Mouse (Mus musculus) naive thymus-derived CD4-positive, alpha-beta T cell, adult 5 months (primary cell): ENCODE results near the gene Mrps11. TPM values are rescaled to one million over a fixed set of nuclear protein-coding genes. Genes with fewer than 3 reads are reported as not detected.

Experiments used
- polyA plus RNA-seq: library from polyadenylated mRNA; unstranded; fragments of 100-300 nt; shearing (Covaris generic); gene quantifications from one replicate; pipeline ENCODE4 v1.2.1, GENCODE M21; 2017

Mrps11 gene
- polyA plus RNA-seq, result 24.5 TPM

DNA sequence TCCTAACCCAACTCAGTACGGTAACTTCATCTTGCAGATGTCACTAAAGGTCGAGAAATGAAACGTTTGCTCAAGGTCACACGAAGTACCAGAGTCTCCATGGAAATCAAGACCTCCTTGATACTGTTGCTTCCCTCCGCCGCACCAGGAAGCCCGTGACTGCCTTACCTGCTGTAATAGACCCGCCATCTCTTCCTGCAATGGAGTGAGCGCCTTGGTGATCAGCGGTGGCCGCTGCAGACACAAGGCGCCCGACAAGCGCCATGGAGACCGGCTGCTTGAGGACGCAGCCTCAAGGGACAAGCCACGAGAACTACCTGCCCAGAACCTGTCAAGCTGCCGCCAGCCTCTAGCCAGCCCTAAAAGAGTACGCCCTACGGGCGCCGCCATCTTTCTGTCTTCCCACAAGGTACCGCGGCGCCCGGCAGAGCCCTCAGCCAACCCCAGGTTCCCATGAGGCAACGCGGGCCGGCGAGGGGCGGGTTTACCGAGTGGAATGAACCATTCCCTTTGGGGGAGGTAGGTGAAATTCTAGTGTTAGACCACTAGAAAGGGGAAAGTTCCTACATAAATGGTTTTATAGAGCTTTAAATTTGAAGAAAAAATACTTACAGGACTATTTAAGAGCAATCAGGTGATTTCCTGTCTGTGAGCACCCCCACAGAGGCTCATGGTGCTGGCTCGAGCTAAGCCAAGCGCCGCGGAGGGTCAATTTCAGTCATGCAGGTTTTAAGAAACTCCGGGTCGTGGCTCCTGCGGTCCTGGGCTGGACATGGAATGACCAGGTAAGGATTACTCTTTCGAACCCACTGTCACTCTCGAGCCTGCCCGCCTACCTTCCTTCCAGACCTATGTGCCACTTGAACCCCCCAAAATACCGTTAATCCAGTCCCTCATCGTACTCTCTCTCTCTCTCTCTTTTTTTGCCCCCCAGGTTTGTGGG lies at the start of gene Mrps11, which contains the start of gene Mrpl46:
Gene Mrps11 (plus strand): TSS at position 481 of the 943 bp plus-strand sequence.
Gene Mrpl46 (minus strand): TSS at position 893 of the 943 bp plus-strand sequence.

DNA sequence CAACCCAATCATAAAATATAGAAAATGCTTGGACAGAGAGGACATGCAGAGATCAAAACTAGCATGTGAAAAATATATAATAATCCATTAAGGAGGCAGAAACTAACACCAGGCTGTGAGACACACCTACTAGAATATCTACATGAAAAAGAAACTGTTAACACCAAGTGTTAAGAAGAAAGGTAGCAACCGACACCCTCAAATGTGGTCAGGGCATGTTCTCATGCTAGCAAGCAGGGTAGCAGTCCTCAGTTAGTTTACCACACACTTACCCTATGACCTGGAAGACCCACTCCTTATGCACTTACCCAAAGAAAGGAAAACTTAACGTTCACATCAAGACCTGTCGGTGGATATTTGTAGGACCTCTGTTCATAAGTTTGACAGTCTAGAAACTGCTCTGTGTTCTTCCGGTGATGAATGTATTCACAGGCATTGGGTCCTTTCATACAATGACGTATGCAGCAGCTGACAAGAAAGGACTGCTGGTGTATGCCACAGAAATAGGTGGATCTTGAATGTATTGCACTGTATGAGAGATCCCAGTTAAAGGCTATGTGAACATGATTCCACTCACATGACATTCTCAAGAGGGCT lies 45.2 kb upstream of the Mrps11 start, which contains the start of gene Ntrk3:
Gene Ntrk3 (minus strand): TSS at position 399 of the 597 bp plus-strand sequence.

Other genes with a start within 250 kb of the Mrps11 start
- 29.8 TPM for gene Ntrk3, start 45.1 kb upstream of the Mrps11 start, polyA plus RNA-seq
- gene Mrpl46, start 412 bp downstream of the Mrps11 start, polyA plus RNA-seq, result 48.3 TPM
- 13.6 TPM for gene Det1, start 64.1 kb downstream of the Mrps11 start, polyA plus RNA-seq
- gene Aen, start 112.7 kb downstream of the Mrps11 start, polyA plus RNA-seq, result 27.4 TPM
- 18.1 TPM for gene Isg20, start 130.3 kb downstream of the Mrps11 start, polyA plus RNA-seq